Mouse (Mus musculus): ENCODE results near the gene Qrich1. TPM values are rescaled to one million over a fixed set of nuclear protein-coding genes. Genes with fewer than 3 reads are reported as not detected.

Qrich1 gene
- total and polyA plus RNA-seq, 2 experiments from 2014 or later, result 123 to 265 TPM

- TF ChIP-seq CTCF (IDR thresholded peaks at IDR 0.05; ENCODE audit: low read depth), result no peak
- Histone ChIP-seq H3K4me2 (ENCODE audit: low read depth) (peak overlapping the region; percentile 47), H3K27ac (ENCODE audit: low read depth, low read length) (peak overlapping the region; percentile 94), H3K36me3 (ENCODE audit: insufficient read depth) (peaks cover 4% of the 10 kb centered on the region; the same call in 1 of the 2 replicates), H3K9me3 (ENCODE audit: low read length) (no peaks in the 10 kb centered on the region), H3K27me3 (ENCODE audit: insufficient read depth, low read length) (no peaks in the 10 kb centered on the region), H3K4me1 (ENCODE audit: insufficient read depth) (peaks cover 24% of the 10 kb centered on the region), H3K4me3 (ENCODE audit: low read depth, low read length) (peak overlapping the region; percentile 13; the same call in 1 of the 2 replicates), H3K9ac (peak overlapping the region; percentile 44)
- ATAC-seq (peak; percentile 98), DNase-seq (peak; percentile 91)
- WGBS, result 1% methylated on average over 14 of the region's 14 CpGs
These were observed 71.1 kb downstream of the Qrich1 start for GRCm38 (mm10) chr9:108587571-108588180.

DNA sequence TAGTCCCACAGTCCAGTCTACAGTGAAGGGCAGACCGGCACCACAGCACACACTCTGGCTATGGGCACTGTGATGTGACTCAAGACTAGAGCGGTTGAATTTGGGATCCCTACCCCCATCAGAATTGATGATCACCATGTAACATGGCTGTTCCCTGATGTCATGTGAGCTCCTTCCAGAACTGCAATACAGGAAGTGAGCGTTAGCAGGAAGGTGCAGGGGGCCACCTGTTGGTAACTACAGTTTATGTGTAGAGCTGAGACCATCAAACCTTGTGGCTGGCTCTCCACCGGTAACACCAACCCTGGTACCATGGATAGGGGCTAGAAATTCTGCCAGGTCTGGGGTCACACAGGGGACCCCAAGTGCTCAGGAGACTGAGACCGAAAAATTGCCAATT, 72.6 kb downstream of the Qrich1 start:
- Histone ChIP-seq H3K4me3 (ENCODE audit: low read depth, low read length) (no peak overlapping the region), H3K27ac (ENCODE audit: low read depth, low read length) (peak overlapping the region; percentile 94), H3K9ac (no peak overlapping the region), H3K27me3 (ENCODE audit: insufficient read depth, low read length) (no peaks in the 10 kb centered on the region), H3K4me2 (ENCODE audit: low read depth) (no peak overlapping the region), H3K36me3 (ENCODE audit: insufficient read depth) (0 out of 2 replicates have a peak, but pooled peaks cover 6% of the 10 kb centered on the region), H3K9me3 (ENCODE audit: low read length) (no peaks in the 10 kb centered on the region), H3K4me1 (ENCODE audit: insufficient read depth) (peaks cover 24% of the 10 kb centered on the region)
- DNase-seq (peak; percentile 48), ATAC-seq (no peak)
- 66% methylated on average over 5 of the region's 5 CpGs for WGBS
- TF ChIP-seq CTCF (IDR thresholded peaks at IDR 0.05; ENCODE audit: low read depth), result peak; percentile 54

DNA sequence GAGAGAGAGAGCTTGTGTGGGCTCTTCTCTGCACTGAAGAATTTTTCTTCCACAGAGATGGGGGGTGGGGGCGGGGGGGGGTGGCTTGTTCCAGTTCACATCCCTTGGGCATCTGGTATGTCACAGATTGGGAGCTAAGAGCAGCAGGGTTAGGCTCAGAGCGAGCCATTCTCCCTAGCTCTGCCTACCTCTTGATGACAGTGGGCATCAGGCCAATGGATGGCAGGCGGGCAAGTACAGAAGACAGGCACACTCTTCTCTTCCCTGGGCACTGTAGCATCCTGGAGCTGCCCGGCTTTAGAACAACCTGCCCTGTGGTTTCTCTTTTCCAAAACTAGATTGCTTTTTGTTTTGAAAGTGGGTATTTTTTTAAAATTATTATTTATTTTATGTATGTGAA, 74.9 kb downstream of the Qrich1 start:
- no peaks in the 10 kb centered on the region for H3K27me3 ChIP-seq (ENCODE audit: insufficient read depth, low read length)
- TF ChIP-seq CTCF (IDR thresholded peaks at IDR 0.05; ENCODE audit: low read depth), result no peak
- no peak overlapping the region for H3K27ac ChIP-seq (ENCODE audit: low read depth, low read length)
- H3K4me3 ChIP-seq (ENCODE audit: low read depth, low read length), result no peak overlapping the region
- H3K36me3 ChIP-seq (ENCODE audit: insufficient read depth), result 0 out of 2 replicates have a peak, but pooled peaks cover 6% of the 10 kb centered on the region
- no peaks in the 10 kb centered on the region for H3K9me3 ChIP-seq (ENCODE audit: low read length)
- no peak overlapping the region for H3K9ac ChIP-seq
- ATAC-seq (no peak), DNase-seq (no peak)
- WGBS, result 64% methylated on average over 4 of the region's 4 CpGs
- no peak overlapping the region for H3K4me2 ChIP-seq (ENCODE audit: low read depth)
- H3K4me1 ChIP-seq (ENCODE audit: insufficient read depth), result peaks cover 24% of the 10 kb centered on the region

GRCm38 (mm10) chr9:108594354-108594753, 77.7 kb downstream of the Qrich1 start:
- 85% methylated on average over 3 of the region's 3 CpGs for WGBS

DNA sequence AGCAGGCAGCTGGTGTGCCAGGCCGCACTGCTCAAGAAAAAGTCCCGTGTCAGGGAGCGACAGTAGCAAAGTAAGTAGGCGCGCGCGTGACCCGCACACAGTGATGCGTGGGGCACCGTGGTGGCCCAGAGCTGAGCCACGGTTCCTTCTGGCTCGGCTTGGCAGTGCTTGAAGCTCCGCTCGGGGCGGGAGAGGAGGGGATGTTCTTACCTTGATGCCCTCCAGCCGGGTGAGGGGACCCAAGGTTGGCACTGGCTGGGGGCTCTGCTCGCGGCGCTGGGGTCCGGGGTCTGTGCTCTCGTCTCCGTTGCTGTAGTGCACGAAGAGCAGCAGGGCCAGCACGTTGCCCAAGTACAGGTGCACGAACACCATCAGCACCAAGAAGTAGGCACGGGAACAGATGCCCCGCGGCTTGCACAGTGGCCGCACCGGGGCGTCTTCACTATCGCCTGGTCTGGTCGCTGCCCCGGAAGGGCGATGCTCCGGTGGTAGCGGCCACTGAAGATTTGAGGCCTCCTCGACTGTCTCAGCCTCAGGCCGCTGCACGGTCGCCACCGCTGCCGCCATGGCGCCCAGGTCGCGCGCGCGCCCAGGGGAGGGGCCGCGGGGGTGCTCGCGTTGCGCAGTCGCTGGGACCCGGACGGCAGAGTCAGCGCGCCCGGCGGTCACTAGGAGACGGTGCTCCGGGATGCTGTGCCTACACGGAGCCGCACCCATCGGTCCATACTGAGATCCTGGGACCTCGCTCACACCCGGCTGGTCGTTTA, 80.6 kb downstream of the Qrich1 start, which contains the start of gene P4htm:
Gene P4htm (minus strand): TSS at position 670 of the 767 bp plus-strand sequence.
- H3K27ac ChIP-seq (ENCODE audit: low read depth, low read length), result peak within 1 kb of the TSS; percentile 79
- peak within 1 kb of the TSS; percentile 93 for H3K4me2 ChIP-seq (ENCODE audit: low read depth)
- 2% methylated on average over 66 of the region's 69 CpGs for WGBS
- DNase-seq, result peak; percentile 81
- no peaks in the 10 kb centered on the region; the same call in 1 of the 2 replicates for H3K4me1 ChIP-seq (ENCODE audit: insufficient read depth)
- H3K4me3 ChIP-seq (ENCODE audit: low read depth, low read length), result peak within 1 kb of the TSS; percentile 73
- no peaks in the 10 kb centered on the region for H3K9me3 ChIP-seq (ENCODE audit: low read length)
- no peaks in the 10 kb centered on the region for H3K27me3 ChIP-seq (ENCODE audit: insufficient read depth, low read length)
- peaks cover 9% of the 10 kb centered on the region; the same call in 1 of the 2 replicates for H3K36me3 ChIP-seq (ENCODE audit: insufficient read depth)
- peak within 1 kb of the TSS; percentile 83 for H3K9ac ChIP-seq
- peak; percentile 48 for TF ChIP-seq CTCF (IDR thresholded peaks at IDR 0.05; ENCODE audit: low read depth)
- ATAC-seq, result peak; percentile 94

More at GRCm38 (mm10) chr9:108594354-108594753, 77.7 kb downstream of the Qrich1 start:
- ATAC-seq (no peak), DNase-seq (no peak)
- no peaks in the 10 kb centered on the region; the same call in 1 of the 2 replicates for H3K4me1 ChIP-seq (ENCODE audit: insufficient read depth)
- H3K4me2 ChIP-seq (ENCODE audit: low read depth), result no peak overlapping the region
- no peak overlapping the region for H3K9ac ChIP-seq
- H3K36me3 ChIP-seq (ENCODE audit: insufficient read depth), result 0 out of 2 replicates have a peak, but pooled peaks cover 6% of the 10 kb centered on the region
- no peaks in the 10 kb centered on the region for H3K9me3 ChIP-seq (ENCODE audit: low read length)
- TF ChIP-seq CTCF (IDR thresholded peaks at IDR 0.05; ENCODE audit: low read depth), result no peak
- no peaks in the 10 kb centered on the region for H3K27me3 ChIP-seq (ENCODE audit: insufficient read depth, low read length)
- no peak overlapping the region for H3K27ac ChIP-seq (ENCODE audit: low read depth, low read length)
- no peak overlapping the region for H3K4me3 ChIP-seq (ENCODE audit: low read depth, low read length)

DNA sequence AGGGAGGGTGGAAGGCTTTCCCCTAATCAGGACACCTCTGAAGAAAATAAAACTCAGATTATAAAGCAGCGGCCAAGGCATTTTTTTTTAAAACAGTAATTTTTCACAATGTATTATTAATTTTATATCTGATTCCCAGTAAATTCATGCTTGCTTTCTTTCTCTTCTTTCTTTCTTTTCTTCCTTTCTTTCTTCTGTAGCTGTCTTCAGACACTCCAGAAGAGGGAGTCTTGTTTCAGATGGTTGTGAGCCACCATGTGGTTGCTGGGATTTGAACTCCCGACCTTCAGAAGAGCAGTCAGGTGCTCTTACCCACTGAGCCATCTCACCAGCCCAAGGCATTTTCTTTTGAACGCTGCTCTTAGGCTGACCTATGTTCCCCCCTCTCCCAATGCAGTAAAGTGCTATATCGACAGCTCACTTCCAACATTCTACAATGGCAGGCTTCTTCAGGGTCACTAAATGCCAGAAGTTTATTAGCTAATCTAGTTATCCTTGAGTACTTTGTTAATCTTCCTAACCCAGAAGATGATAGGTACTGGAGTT, 82.5 kb downstream of the Qrich1 start:
- Histone ChIP-seq H3K36me3 (ENCODE audit: insufficient read depth) (peaks cover 20% of the 10 kb centered on the region), H3K27me3 (ENCODE audit: insufficient read depth, low read length) (no peaks in the 10 kb centered on the region), H3K4me1 (ENCODE audit: insufficient read depth) (no peaks in the 10 kb centered on the region; the same call in 1 of the 2 replicates), H3K27ac (ENCODE audit: low read depth, low read length) (no peak overlapping the region), H3K9ac (no peak overlapping the region), H3K4me3 (ENCODE audit: low read depth, low read length) (no peak overlapping the region), H3K9me3 (ENCODE audit: low read length) (no peaks in the 10 kb centered on the region), H3K4me2 (ENCODE audit: low read depth) (no peak overlapping the region)
- TF ChIP-seq CTCF (IDR thresholded peaks at IDR 0.05; ENCODE audit: low read depth), result no peak
- DNase-seq (peak; percentile 84), ATAC-seq (no peak)
- 81% methylated on average over 4 of the region's 4 CpGs for WGBS
